Mouse (Mus musculus): ENCODE results near the gene Cox7a1.
"Not testable (repeated sequence)": the region's sequence is repeated elsewhere in the genome, so short reads cannot be mapped to it uniquely, and the experiment has no call there.

The Cox7a1 gene

DNA sequence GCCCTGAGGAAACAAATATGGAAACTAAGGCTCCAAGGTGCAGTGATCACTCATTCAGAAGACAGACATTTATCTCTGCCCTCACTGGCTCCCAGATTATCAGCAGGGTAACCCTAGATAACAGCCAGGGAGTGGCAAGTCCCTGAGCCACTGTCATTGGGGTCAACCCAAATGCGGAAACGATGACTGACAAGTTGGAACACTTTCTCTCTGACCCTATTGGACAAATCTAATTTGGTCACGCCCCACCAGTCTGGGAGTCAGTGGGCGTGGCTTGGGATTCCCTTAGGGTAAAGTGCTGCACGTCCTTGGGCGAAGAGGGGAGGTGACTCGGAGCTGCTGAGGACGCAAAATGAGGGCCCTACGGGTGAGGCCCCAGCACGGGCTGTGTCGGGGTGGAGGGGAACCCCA lies at the start of gene Cox7a1:
TSS of gene Cox7a1 (plus strand) at position 266 of the 411 bp plus-strand sequence.
- DNase-seq, result peak; percentile 77

DNA sequence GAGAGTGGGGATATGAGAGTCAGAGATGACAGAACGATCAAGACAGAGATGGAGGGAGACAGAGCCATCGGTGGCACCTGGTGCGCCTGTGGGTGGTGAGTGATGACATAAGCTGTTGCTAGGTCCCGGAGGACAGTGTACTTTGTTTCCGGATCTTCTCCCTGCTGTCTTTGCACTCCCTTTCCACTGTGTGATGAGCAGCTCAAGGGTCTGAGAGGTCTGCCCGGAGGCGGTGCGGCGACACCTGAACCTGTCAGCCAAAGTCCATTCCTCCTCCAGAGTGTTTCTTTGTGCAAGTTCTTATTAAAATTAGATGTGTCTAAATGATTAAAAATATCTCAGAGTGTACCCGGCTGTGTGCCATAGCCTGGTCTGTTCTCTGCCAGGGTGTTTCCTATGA lies 47.1 kb upstream of the Cox7a1 start:
- peak; percentile 27 for DNase-seq

DNA sequence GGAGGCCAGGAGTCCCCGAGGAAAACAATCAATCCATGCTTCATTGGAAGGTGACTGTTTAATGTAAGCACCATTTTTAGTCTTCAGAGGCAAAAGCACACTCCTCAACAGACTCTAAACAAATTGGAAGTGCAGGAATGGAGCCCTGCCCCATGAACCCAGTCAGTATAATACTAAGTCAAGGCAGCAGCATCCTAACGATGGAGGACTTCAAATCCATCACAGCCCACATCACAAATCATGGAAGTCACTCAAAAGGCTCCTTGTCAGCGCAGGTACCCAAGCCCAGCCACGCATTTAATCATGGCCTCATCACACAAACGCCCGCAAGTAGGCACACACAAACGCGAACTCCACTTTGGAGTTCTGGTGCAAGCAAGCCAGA lies 40.8 kb upstream of the Cox7a1 start:
- no peak for DNase-seq

DNA sequence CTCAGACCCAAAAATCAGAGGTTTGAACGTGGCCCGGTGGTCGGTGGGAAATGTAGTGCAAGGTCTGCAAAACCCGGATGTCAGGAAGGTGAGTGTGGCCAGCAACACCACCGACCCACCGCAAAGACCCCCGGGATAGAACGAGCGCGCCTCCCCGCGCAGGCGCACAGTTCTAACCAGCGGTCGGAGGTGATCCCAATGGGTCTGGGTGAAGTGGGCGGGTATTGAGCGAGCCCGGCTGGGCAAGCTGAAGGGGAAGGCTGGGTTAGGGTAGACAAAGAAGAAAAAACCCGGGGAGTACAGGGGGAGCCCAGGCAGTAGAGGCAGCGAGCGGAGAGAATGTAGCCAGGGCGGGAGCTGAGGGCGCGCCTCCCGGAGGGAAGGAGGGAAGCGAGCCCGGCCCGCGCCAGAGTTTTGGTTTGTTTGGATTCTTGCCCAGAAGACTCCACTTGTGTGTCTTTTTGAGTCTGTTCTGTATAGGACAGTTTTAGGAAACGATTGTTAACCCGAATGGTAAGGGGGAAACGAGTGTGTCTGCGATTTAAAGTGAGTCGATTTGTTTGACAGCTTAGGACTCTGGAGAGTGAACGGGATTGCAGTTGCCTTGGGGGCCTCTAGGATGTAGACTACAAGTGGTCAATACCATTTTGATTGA lies 40.3 kb upstream of the Cox7a1 start:
- peak; percentile 73 for DNase-seq

DNA sequence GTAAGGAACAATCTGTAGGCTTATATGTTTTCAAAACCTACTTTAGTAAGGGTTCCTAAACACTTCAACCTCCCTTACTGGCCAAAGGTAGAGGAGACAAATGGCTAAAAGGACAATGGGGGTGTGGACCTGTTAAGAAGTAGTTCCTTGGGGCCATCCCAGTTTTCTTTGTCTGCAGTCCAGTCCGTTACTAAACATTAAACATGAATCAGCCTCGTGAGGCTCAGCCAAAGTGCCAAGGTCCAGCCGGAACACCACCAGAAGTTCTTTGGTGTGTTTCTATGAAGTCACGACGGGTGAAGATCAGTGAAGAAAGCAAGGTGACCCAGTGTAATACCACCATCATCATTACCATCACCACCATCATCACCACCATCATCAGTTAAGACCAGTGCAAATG lies 36.9 kb upstream of the Cox7a1 start:
- DNase-seq, result no peak

DNA sequence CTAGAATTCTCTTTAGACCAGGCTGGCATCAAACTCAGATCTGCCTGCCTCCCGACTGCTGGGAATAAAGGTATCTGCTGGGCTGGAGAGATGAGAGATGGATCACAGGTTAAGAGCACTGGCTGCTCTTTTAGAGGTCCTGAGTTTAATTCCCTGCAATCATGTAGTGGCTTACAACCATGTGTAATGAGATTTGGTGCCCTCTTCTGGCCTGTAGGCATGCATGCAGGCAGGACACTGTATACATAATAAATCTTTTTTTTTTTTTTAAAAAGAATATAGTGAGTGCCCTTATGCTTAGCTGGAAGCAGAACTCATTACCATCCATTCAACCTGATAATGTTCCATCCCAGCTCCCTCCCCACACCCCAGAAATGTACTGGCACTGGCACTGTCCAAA lies 29.9 kb upstream of the Cox7a1 start:
- no peak for DNase-seq

DNA sequence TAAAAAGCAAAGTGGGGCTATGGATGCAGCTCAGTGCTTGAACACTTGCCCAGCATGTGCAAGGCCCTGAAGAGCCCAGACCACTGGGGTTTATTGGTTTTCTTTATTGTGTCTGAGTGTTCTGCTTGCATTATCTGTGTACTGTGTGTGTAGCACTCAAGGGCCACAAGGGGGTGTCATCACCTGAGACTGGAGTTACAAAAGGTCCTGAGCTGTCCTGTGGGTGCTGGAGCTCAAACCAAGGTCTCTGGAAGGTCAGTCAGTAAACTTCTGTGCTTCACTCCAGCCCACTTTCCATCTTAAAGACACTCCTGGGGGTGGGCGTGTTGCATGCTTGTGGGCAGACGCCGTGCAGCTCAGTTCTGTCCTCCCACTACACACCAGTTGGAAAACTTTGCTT lies 28.4 kb upstream of the Cox7a1 start:
- no peak for DNase-seq

DNA sequence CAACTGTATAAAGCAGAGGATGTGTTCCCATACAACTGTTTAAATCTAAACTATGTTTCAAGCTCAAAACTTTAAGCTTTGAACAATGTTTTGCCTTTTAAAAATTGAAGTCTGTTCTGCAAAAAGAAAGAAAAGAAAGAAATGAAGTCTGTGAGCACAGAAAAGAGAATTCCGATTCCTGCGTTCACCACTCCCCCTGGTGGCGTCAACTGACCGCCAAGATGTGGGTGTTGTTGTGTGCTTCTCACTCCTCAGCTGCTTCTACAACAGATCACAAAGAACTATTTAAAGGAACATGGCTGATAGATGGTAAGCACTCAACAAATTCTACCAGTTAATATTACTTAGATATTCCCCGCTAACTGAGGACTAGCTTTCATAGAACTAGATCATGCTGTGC lies 20.8 kb upstream of the Cox7a1 start:
- no peak for DNase-seq

DNA sequence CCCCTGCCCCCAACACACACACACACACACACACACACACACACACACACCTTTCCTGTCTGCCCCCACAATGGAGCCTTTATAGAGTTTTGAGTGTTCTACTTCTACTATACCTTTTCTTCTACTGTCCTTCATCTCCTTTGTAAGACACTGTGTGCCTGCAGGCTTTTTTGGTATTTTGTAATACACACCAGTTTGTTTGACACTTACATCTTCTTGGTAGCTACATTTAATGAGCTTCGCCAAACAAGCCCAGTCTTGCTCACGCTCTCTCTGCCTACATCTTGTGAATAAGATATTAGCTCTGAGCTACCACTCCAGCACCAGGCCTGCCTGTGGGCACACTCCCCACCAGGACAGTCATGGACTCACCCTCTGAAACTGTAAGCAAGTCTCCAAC lies 19.2 kb upstream of the Cox7a1 start:
- no peak for DNase-seq

DNA sequence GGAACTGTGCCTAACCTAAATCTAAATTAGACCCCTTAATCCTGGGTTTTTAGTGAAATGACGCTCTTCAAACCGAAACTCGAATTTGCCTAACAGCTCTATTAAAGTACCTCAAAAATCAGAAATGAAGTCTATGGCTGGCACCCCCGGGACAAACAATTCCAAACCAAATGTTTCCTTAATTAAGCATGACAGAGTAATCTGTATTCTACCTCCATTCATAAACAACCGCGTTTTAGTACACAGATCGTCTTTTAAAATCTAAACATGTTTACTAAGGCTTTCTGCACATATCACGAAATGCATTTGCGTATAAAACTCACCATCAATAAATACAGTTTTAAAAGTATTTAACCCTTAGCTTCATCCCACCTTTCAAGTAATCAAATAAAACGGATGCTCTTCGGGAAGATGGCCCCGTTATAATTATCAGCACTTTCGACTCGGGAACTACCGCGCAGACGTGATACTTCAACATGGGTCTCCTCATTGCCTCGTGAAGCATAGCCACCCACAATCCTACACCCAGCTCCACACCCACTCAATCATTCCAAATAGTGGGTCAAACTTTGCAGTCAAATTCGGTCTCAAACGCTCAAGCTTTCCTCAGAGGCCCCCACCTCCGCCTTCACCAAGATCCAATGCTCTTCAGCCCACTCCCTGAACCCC lies 14.9 kb upstream of the Cox7a1 start:
- DNase-seq, result peak; percentile 35

DNA sequence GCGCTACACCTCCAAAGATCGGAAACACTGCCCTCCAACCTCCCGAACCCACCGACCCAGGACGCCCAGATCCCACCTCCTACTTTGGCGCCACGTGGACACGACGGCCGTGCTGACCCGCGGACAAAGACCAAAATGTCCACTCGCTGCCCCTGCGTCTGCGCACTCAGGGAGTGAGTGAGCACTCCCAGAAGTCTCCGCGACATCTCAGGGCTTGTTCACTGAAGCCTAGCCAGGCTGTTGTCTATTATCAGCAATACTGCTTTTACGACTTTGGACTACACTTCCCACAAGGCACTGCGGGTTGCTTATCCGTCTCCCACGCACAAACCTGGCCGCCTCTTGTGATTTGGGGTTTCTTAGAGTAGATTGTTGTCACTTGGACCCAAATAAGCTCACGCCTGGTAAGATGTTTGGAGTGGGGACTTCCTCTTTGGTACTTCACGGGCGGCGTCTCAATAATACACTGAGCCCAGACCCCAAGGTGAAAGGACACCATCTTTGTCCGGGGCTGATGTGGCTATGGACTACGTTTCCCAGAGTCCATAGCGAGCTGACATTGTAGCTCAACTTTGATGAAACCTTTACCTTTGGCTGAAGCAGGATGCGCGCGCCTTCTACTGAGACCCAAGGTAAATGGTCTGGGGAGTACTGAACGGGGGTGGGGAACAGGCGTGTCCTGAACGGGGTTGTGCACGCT lies 14.2 kb upstream of the Cox7a1 start, which contains the start of gene Zfp146:
TSS of gene Zfp146 (minus strand) at position 168 of the 700 bp plus-strand sequence.
- peak; percentile 96 for DNase-seq

DNA sequence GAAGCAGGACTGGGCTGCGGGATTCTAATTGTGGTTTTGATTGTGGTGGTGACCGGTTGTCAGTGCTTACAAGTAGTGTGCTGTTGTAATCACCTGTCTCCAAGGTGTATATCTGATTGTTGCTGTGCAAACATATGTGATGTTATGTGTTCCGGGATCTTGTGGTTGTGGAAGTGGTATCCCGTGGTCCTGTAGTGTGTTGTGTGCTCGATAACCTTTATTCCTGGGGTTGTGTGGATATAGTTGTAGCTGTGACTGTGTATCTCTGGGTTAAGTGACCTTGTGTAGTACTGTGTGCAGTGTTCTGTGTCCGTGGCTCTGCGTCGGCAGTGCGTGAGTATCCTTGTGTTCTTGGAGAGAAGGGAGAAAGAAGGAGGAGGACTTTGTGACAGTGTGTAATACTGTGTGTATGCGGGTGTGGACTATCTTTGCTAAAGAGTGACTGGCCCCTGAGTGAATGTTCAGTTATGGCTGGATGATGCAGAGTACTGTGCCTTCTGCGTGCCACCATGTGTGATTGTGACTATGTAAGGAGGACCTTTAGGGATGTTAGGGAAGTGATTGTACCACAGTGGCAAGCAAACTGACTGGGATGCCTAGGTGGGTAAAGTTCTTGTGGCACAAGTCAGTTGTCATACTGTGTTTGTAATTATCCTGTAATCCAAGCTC lies 13.5 kb upstream of the Cox7a1 start:
- no peak for DNase-seq

DNA sequence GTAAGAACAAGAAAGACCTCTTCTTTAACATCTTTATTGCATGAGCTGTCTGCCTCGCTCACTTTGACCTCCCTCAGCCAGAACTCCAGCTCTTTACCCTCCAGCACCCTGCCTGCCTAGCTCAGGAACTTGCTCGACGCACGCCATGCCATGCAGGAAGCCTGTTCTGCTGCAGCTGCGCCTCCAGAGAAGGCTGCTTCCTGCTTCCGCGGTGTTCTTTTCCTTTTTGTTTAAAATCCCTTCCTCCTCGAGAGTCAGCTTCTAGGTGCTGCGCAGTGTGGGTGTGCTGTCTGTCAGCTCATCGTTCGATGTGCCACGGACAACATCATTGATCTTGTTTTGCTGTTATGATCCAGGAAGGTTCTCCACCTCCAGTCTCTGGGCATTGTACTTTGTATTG lies 7.5 kb upstream of the Cox7a1 start:
- DNase-seq, result no peak

DNA sequence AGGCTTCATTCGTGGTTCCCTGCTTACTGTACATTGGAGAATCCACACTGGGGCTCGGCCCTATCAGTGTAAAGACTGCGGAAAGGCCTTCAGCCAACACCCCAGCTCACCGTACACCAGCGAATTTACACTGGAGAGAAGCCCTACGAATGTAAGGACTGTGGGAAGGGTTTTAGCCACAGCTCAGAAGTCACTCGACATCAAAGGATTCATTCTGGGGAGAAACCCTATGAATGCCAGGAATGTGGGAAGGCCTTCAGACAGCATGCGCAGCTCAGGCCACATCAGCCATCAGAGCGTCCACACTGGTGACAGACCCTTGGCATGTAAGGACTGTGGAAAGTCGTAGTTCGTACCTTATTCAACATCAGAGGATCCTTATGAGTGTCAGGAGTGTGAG lies 5.7 kb upstream of the Cox7a1 start:
- DNase-seq, result no peak

DNA sequence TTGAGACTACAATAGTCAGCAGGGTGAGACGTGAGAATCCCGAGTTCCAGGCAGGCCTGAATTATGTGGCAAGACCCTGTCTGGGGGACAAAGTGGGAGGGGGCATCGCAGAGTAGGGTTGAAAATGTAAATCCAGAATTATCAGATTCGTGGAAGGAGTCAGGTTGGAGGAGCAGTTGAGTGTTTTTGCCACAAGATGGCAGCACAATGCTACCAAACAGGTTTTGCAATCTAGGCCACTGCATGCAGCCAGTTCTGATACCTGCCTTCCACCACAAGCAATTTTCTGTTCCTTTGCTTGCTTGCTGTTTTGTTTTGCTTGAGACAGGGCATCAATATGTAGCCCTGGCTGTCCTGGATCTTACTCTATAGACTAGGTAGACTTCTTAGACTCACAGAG lies 2.6 kb upstream of the Cox7a1 start:
- DNase-seq, result peak; percentile 61

DNA sequence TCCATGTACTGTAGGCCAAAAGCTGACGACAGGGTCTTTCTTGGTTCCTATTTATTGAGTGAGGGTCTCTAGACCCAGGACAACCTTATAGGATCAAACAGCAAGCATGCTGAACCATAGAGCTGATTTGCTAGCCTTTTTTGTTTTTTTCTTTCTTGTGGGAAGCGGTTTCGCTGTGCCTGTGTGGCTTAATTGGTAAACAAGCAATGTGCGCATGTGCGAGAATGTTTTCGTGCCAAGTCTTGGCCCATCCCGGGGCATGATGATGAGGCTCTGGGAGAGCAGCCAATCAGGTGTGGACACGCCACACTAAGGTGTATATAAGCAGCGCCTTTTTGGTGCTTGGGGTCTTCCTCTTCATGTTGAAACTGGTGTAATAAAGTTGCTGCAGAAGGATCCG lies 2.0 kb upstream of the Cox7a1 start:
- not testable (repeated sequence) for DNase-seq

DNA sequence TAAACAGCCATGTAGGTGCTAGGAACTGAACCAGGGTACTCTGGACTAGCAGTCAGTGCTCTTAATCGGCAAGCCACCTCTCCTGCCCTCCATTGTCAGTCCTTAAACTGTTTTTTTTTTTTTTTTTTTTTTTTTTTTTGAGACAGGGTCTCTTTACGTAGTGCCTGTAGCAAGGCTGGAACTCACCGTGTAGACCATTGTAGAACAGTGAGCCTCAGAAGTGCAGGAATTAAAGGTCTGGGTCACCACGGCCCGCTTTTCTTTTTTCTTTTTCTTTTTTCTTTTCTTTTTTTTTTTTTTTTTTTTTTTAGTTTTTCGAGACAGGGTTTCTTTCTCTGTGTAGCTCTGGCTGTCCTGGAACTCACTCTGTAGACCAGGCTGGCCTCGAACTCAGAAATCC lies 755 bp upstream of the Cox7a1 start:
- DNase-seq, result not testable (repeated sequence)

DNA sequence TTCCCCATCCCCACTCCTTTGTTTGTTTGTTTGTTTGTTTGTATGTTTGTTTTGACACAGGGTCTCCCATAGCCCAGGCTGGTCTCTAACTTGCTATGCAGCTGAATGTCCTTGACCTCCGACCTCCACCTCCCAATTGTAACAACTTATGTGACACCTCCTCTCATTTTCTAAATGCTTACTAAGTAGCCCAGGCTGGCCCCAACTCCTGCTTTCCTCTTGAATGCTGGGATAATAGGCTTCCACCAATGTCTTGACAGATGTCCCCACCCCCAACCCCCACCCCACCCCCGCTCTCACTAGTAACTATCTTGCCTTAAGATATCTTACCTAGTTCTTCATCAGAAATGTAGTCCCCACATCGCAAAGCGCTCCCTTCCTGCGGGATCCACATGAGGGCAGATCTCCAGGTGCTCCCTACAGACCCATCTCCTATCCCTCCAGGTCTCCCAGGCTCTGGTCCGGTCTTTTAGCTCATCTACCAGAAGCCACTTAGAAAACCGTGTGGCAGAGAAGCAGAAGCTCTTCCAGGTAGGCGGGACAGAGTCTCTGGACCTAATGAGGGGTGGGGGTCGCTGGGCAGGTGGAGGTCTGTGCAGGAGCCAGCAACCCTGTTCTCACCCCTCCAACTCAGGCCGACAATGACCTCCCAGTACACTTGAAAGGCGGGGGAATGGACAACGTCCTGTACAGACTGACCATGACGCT lies 851 bp downstream of the Cox7a1 start:
- DNase-seq, result no peak

DNA sequence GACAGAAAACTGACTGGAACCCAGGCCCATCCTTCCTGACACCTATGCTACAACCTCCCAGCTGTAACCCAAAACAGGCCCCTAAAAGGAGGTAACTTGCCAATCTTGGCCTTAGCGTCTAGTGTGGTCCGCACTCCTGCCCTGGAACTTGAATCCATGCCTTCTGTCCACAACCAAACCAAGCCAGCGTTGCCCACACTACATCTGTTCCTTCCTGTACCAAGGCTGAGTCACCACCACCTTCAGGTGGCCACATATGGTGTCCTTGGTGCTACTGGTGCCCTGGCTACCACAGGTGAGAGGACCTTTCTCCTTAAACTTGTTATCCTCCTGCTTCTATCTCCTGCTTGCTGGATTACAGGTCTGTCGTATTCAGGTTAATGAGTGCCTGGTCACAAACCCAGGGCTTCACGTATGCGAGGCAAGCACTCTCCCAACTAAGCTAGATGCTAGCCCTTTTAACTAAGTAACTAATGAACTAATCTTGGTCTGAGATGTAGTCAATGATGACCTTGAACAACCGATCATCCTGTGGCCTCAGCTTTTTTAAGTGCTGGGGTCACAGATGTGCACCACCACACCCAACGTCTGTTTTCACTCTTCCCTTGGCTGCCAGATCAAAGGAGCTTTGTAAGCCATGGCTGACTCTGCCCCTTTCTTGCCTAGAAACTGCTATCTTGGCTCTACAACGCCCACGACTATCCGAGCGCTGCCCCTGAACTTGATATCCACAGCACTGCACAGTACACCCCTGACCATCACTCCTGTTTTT lies 4.6 kb downstream of the Cox7a1 start:
- DNase-seq, result no peak

DNA sequence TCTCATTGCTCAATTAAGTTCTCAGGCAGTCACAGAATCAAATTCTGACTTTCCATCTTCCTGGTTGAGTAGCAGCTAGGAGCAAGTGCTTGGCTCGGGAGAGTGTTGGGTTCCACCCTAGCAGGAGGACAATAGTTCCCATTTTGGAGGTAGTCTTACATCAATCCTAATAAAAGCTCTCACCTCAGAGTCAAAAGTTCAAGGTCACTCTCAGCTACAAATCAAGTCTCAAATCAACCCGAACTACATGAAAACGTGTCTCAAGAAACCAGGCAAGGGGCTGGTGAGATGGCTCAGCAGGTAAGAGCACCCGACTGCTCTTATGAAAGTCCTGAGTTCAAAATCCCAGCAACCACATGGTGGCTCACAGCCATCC lies 5.2 kb downstream of the Cox7a1 start:
- no peak for DNase-seq

DNA sequence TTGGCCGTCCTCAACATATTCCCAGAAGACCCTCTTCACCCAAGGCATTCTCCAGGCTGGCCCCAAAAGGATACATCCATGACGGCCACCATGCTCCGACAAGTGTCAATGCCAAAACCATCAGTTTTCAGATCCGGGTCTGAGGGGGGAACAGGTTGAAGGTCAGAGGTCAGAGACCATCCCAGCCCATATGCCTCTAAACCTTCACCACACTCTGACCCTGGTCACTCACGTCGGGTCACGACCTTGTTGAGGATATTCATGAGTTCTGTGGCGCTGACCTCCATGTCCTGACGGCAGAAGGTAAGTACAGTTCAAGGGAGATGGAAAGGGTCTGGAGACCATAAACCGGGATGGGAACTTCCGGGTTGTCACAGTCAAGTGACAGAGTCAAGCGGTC lies 8.1 kb downstream of the Cox7a1 start:
- DNase-seq, result no peak

DNA sequence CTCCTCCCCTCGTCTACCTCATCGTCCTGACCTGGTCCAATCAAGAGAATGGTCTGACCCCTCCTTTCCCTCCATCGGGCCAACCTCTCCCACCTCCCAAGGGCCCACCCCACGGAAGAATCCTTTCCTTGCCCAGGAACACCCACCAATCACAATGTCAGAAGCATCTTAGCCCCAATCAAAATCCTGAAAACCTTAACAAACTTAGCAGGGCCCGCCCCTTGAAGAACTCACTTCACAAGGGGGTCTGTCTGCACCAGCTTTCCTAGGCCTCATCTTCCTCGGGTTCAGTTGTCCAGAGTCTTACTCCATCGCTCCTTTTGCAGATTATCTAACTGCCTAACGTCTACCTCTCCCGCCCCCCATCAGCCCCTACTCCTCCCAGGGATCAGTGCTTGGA lies 9.1 kb downstream of the Cox7a1 start:
- no peak for DNase-seq

All from layer of hippocampus, adult 9-11 months (tissue).